Mouse (Mus musculus) gastrocnemius, adult 2 months (tissue): ENCODE results near the gene Spg11. TPM values are rescaled to one million over a fixed set of nuclear protein-coding genes. Genes with fewer than 3 reads are reported as not detected.

Source experiments
- DNase-seq: peaks from one replicate; pipeline ENCODE4 v3.0.0; 2022
- H3K27ac ChIP-seq: fragments of 200-600 bp; 2 replicates; pipeline ENCODE4 v1.8.1; 2022; ENCODE audit warnings: mild to moderate bottlenecking
- H3K4me3 ChIP-seq: fragments of 200-600 bp; 2 replicates; pipeline ENCODE4 v1.8.1; 2022; ENCODE audit warnings: mild to moderate bottlenecking, moderate library complexity
- CTCF ChIP-seq: fragments of 200-600 bp; IDR thresholded peaks from 2 replicates; pipeline ENCODE4 v1.8.1; 2022; ENCODE audit warnings: antibody characterized with exemption, mild to moderate bottlenecking, moderate library complexity
- intact Hi-C: fragments of 180-260 bp; cut with DNase I; formaldehyde crosslinking; loops from one replicate; pipeline ENCODE4 v1.15.1; 2025
- long read RNA-seq, 2 experiments: library from polyadenylated mRNA; stranded (forward); transcript quantifications; one replicate each; pipeline ENCODE4 v2.0.0; 2021
- total RNA-seq, 2 experiments: library from RNA; stranded (reverse); gene quantifications; 2 replicates each; pipeline ENCODE4 v1.2.3; 2021

Gene Spg11
- 1 to 10 TPM; 5.7 to 6.3 TPM for total RNA-seq
- long read RNA-seq, experiment 1, full-length matches to known transcripts, result 10 of 20 reads
- long read RNA-seq, experiment 1, partial matches to known transcripts, result 0 of 20 reads
- long read RNA-seq, experiment 1, other reads (novel, unspliced or antisense), result 10 of 20 reads
- long read RNA-seq, experiment 2, full-length matches to known transcripts, result 4 of 9 reads
- long read RNA-seq, experiment 2, partial matches to known transcripts, result 2 of 9 reads
- long read RNA-seq, experiment 2, other reads (novel, unspliced or antisense), result 3 of 9 reads

GRCm38 (mm10) chr2:122117961-122118958 lies at the start of gene Spg11:
Gene Spg11 (minus strand): TSS chr2:122118386.
- TF ChIP-seq CTCF, result no peak
- H3K4me3 ChIP-seq, result peak within 1 kb of the TSS; percentile 100
- peak; percentile 99 for DNase-seq
- peak within 1 kb of the TSS; percentile 99 for H3K27ac ChIP-seq
- intact Hi-C loops, result loop anchor here (1.0 kb wide), 2 partner anchors 30 to 42 kb away; partner anchors contain the start of gene Trim69

- Histone ChIP-seq H3K4me3 (peak overlapping the region; percentile 39), H3K27ac (no peak overlapping the region)
- no peak for TF ChIP-seq CTCF
- DNase-seq, result no peak
- intact Hi-C loops, result no loop called here
These were observed 46.1 kb upstream of the Spg11 start for GRCm38 (mm10) chr2:122164293-122164692.

GRCm38 (mm10) chr2:122163430-122164195 lies 45.4 kb upstream of the Spg11 start:
- intact Hi-C loops, result no loop called here
- no peak for DNase-seq
- TF ChIP-seq CTCF, result no peak
- Histone ChIP-seq H3K27ac (peak overlapping the region; percentile 24; the same call in 1 of the 2 replicates), H3K4me3 (peak overlapping the region; percentile 39)

GRCm38 (mm10) chr2:122162529-122162928 lies 44.3 kb upstream of the Spg11 start:
- H3K4me3 ChIP-seq, result no peak overlapping the region
- no peak overlapping the region for H3K27ac ChIP-seq
- no peak for TF ChIP-seq CTCF
- DNase-seq, result no peak
- intact Hi-C loops, result no loop called here

- DNase-seq, result no peak
- Histone ChIP-seq H3K4me3 (no peak overlapping the region), H3K27ac (peak overlapping the region; percentile 54)
- no peak for TF ChIP-seq CTCF
- intact Hi-C loops, result loop anchor here (2.0 kb wide), 1 partner anchor 91 kb away; no protein-coding TSS in a partner anchor
These were observed 43.4 kb upstream of the Spg11 start for GRCm38 (mm10) chr2:122161542-122161941.

GRCm38 (mm10) chr2:122160680-122161079 lies 42.5 kb upstream of the Spg11 start, which contains the start of gene Trim69:
Gene Trim69 (plus strand): TSS chr2:122160700.
- H3K27ac ChIP-seq, result peak within 1 kb of the TSS; percentile 54

GRCm38 (mm10) chr2:122159667-122160066 lies 41.5 kb upstream of the Spg11 start:
- DNase-seq, result no peak
- no peak for TF ChIP-seq CTCF
- intact Hi-C loops, result loop anchor here (1.0 to 2.0 kb wide), 2 partner anchors 41 to 89 kb away; partner anchors contain the start of gene Spg11
- Histone ChIP-seq H3K4me3 (no peak overlapping the region), H3K27ac (no peak overlapping the region)

More at GRCm38 (mm10) chr2:122160680-122161079, 42.5 kb upstream of the Spg11 start, which contains the start of gene Trim69:
- DNase-seq, result peak; percentile 90
- peak; percentile 90 for TF ChIP-seq CTCF
- intact Hi-C loops, result loop anchor here (1.0 to 2.0 kb wide), 2 partner anchors 42 to 90 kb away; partner anchors contain the start of gene Spg11
- no peak within 1 kb of the TSS for H3K4me3 ChIP-seq

- Histone ChIP-seq H3K27ac (peak overlapping the region; percentile 51), H3K4me3 (no peak overlapping the region)
- no peak for TF ChIP-seq CTCF
- intact Hi-C loops, result no loop called here
- no peak for DNase-seq
These were observed 40.2 kb upstream of the Spg11 start for GRCm38 (mm10) chr2:122158362-122158802.

GRCm38 (mm10) chr2:122157561-122157960 lies 39.4 kb upstream of the Spg11 start:
- TF ChIP-seq CTCF, result no peak
- intact Hi-C loops, result no loop called here
- Histone ChIP-seq H3K4me3 (no peak overlapping the region), H3K27ac (no peak overlapping the region)
- DNase-seq, result no peak

- no peak for TF ChIP-seq CTCF
- no peak overlapping the region for H3K4me3 ChIP-seq
- intact Hi-C loops, result no loop called here
- no peak for DNase-seq
- H3K27ac ChIP-seq, result no peak overlapping the region
These were observed 38.0 kb upstream of the Spg11 start for GRCm38 (mm10) chr2:122156051-122156700.

GRCm38 (mm10) chr2:122155292-122155691 lies 37.1 kb upstream of the Spg11 start:
- TF ChIP-seq CTCF, result no peak
- H3K4me3 ChIP-seq, result no peak overlapping the region
- intact Hi-C loops, result no loop called here
- no peak for DNase-seq
- no peak overlapping the region for H3K27ac ChIP-seq

- no peak overlapping the region for H3K27ac ChIP-seq
- intact Hi-C loops, result no loop called here
- no peak overlapping the region for H3K4me3 ChIP-seq
- no peak for TF ChIP-seq CTCF
- DNase-seq, result no peak
These were observed 36.3 kb upstream of the Spg11 start for GRCm38 (mm10) chr2:122154479-122154878.
